In the genomic region with DNA sequence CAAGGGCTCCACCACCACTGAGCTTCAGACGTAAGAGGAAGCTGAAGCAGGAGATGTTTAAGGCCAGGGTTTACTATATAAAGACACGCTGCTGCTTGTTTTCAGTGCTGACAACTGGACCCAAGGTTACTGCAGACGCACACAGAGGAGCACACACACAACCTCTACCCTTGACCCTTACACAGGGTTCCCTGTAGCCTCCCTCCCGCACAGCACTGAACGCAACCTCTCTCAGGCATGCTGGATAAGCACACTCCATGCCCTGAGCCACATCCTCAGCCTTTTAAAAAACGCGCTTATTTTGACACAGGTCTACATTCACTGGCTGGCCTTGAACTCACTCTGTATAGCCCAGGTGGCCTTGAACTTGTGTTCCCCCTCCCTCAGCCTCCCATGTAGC, we compare ENCODE assay signal across 22 mouse cellular contexts. TPM values are rescaled to one million over a fixed set of nuclear protein-coding genes. Genes with fewer than 3 reads are reported as not detected.
A peak's percentile ranks its signal among the peaks of the same experiment; 100 is the strongest.
DNase-seq lines count a peak whose midpoint lies in the region; ATAC-seq lines count a peak whose summit lies in the region.
"Had no signal": no experiment of that assay in that cellular context is flagged by ENCODE, and none has a peak within 500 bp of the region (broad histone marks: within the 10 kb centered on the region; RNA-seq: fewer than 3 reads in every experiment).

No protein-coding gene starts in this region.

- no peak overlapping the region for H3K4me3 ChIP-seq in liver, embryonic 11.5 days (ENCODE audit: low read depth, low read length)
- no peak overlapping the region for H3K4me3 ChIP-seq in liver, embryonic 16.5 days (ENCODE audit: low read depth, low read length)
- H3K4me3 ChIP-seq in kidney, embryonic 16.5 days (ENCODE audit: low read length): no peak overlapping the region
- H3K4me3 ChIP-seq: embryonic facial prominence, embryonic 13.5 days; forebrain, embryonic 12.5 days; heart, adult 2 months; heart, embryonic 12.5 days; hindbrain, embryonic 10.5 days had no signal

- no peak overlapping the region for H3K4me2 ChIP-seq in liver, embryonic 11.5 days
- H3K4me2 ChIP-seq in liver, embryonic 16.5 days (ENCODE audit: low read depth, low read length): no peak overlapping the region
- no peak overlapping the region for H3K4me2 ChIP-seq in kidney, embryonic 16.5 days (replicated peaks; ENCODE audit: low read depth, low read length)
- H3K4me2 ChIP-seq: embryonic facial prominence, embryonic 13.5 days; forebrain, embryonic 12.5 days; heart, embryonic 12.5 days; hindbrain, embryonic 14.5 days had no signal

- peak; percentile 73 to 82 for DNase-seq in adrenal gland, adult (ENCODE audit: inconsistent age in 2 of 2, low spot score in 1 of 2)
- no peak for DNase-seq in adrenal gland, adult 18-20 months (ENCODE audit: low spot score in 2 of 2)
- DNase-seq in liver, embryonic 11.5 days (ENCODE audit: low spot score): no peak
- DNase-seq in liver: no peak
- peak; percentile 42 for DNase-seq in adrenal gland, postnatal 10 days
- DNase-seq in embryo, embryonic 11 days: no peak
- DNase-seq: B cell, adult 2 months; cerebellum, adult 11-12 months; cerebellum, adult 9-10 months; cerebellum, postnatal 25 days; gastrocnemius, postnatal 10 days; heart, adult 2 months had no signal

- no peak for ATAC-seq in liver, embryonic 11.5 days (replicated peaks; ENCODE audit: low FRiP score)
- ATAC-seq in liver, embryonic 16.5 days (ENCODE audit: low read depth): peak; percentile 62; the same call in 1 of the 2 replicates
- ATAC-seq in kidney, embryonic 16.5 days (ENCODE audit: low FRiP score, low TSS enrichment): no peak
- ATAC-seq: CD4-positive, CD25-positive, alpha-beta regulatory T cell, adult 4 months; forebrain, embryonic 16.5 days had no signal

- no peaks in the 10 kb centered on the region for H3K36me3 ChIP-seq in liver, embryonic 11.5 days (ENCODE audit: control insufficient read depth, insufficient read depth, low read length)
- no peaks in the 10 kb centered on the region for H3K36me3 ChIP-seq in liver, embryonic 16.5 days (ENCODE audit: control insufficient read depth, insufficient read depth)
- H3K36me3 ChIP-seq in kidney, embryonic 16.5 days (ENCODE audit: insufficient read depth, low read length): no peaks in the 10 kb centered on the region
- H3K36me3 ChIP-seq: embryonic facial prominence, embryonic 13.5 days; forebrain, embryonic 12.5 days; G1E; heart, embryonic 12.5 days; hindbrain, embryonic 10.5 days had no signal

- no peaks in the 10 kb centered on the region for H3K9me3 ChIP-seq in liver, embryonic 11.5 days (ENCODE audit: control insufficient read depth, low read length)
- no peaks in the 10 kb centered on the region for H3K9me3 ChIP-seq in liver, embryonic 16.5 days (replicated peaks; ENCODE audit: control insufficient read depth, low read length)
- no peaks in the 10 kb centered on the region for H3K9me3 ChIP-seq in kidney, embryonic 16.5 days (ENCODE audit: low read length)
- H3K9me3 ChIP-seq: embryonic facial prominence, embryonic 13.5 days; forebrain, embryonic 12.5 days; G1E; heart, embryonic 12.5 days; hindbrain, embryonic 10.5 days had no signal

- WGBS in liver, embryonic 11.5 days: 69% methylated on average over 7 of the region's 7 CpGs
- WGBS in liver, embryonic 16.5 days (ENCODE audit: insufficient replicate concordance): 56% methylated on average over 7 of the region's 7 CpGs
- WGBS in kidney, embryonic 16.5 days: 82% methylated on average over 7 of the region's 7 CpGs

- H3K9ac ChIP-seq in liver, embryonic 11.5 days (ENCODE audit: low read depth, low read length): no peak overlapping the region
- H3K9ac ChIP-seq in liver, embryonic 16.5 days (ENCODE audit: low read depth, low read length): no peak overlapping the region
- H3K9ac ChIP-seq in kidney, embryonic 16.5 days (replicated peaks; ENCODE audit: low read length): no peak overlapping the region
- H3K9ac ChIP-seq: embryonic facial prominence, embryonic 13.5 days; forebrain, embryonic 12.5 days; heart, embryonic 12.5 days; hindbrain, embryonic 14.5 days had no signal

- peaks cover 2% of the 10 kb centered on the region for H3K27me3 ChIP-seq in liver, embryonic 11.5 days (replicated peaks; ENCODE audit: control insufficient read depth, insufficient read depth, low read length)
- H3K27me3 ChIP-seq in liver, embryonic 16.5 days (ENCODE audit: control insufficient read depth, insufficient read depth, low read depth, low read length): peaks cover under 1% of the 10 kb centered on the region; the same call in 1 of the 2 replicates
- no peaks in the 10 kb centered on the region; the same call in 1 of the 2 replicates for H3K27me3 ChIP-seq in kidney, embryonic 16.5 days (ENCODE audit: insufficient read depth, low read length)
- H3K27me3 ChIP-seq: heart, embryonic 12.5 days had no signal

- peaks cover 5% of the 10 kb centered on the region for H3K4me1 ChIP-seq in liver, embryonic 11.5 days (replicated peaks; ENCODE audit: control insufficient read depth, insufficient read depth, low read length)
- no peaks in the 10 kb centered on the region; the same call in none of the 2 replicates for H3K4me1 ChIP-seq in liver, embryonic 16.5 days (ENCODE audit: control insufficient read depth, low read depth, low read length)
- H3K4me1 ChIP-seq in kidney, embryonic 16.5 days (ENCODE audit: insufficient read depth, low read length): 0 out of 2 replicates have a peak, but pooled peaks cover 5% of the 10 kb centered on the region
- H3K4me1 ChIP-seq: forebrain, embryonic 12.5 days had no signal

- peak overlapping the region; percentile 32; the same call in 1 of the 2 replicates for H3K27ac ChIP-seq in liver, embryonic 11.5 days (ENCODE audit: low read depth, low read length)
- no peak overlapping the region for H3K27ac ChIP-seq in liver, embryonic 16.5 days (ENCODE audit: low read length)
- H3K27ac ChIP-seq in kidney, embryonic 16.5 days (ENCODE audit: low read length): no peak overlapping the region
- H3K27ac ChIP-seq: embryonic facial prominence, embryonic 13.5 days; forebrain, embryonic 12.5 days; heart, adult 2 months; hindbrain, embryonic 10.5 days; hindbrain, embryonic 14.5 days had no signal

RNA-seq across cellular contexts. Expression of a gene that starts 7.0 kb away (rescaled TPM):
- total RNA-seq in adrenal gland, adult 18-20 months (2021): 10 to 100 TPM; 14.0 to 21.6 TPM
- 8.9 and 10.3 TPM in 2 replicates for polyA plus RNA-seq in liver, embryonic 11.5 days (2014; fragmentation: Nextera tagmentation; extraction: Ambion mirVana)
- 1 to 10 TPM; 7.9 to 9.8 TPM for total RNA-seq in adrenal gland, postnatal 10 days (2021)
- polyA plus RNA-seq in liver, embryonic 16.5 days (2015; fragmentation: Nextera tagmentation; extraction: Ambion mirVana): 7.1 and 10.2 TPM in 2 replicates
- polyA plus RNA-seq in kidney, embryonic 16.5 days (2015; fragmentation: Nextera tagmentation; extraction: Ambion mirVana): 14.1 TPM in 2 replicates
- polyA plus RNA-seq: G1E had no signal

Comparison
In these comparisons a context has a peak if more than half of its experiments do, and no peak if none do; other contexts are left out.
1. DNase-seq: peak in adrenal gland, adult (2 of 2) and adrenal gland, postnatal 10 days (single experiment); none in adrenal gland, adult 18-20 months (0 of 2), liver, embryonic 11.5 days (single experiment), liver (single experiment) and embryo, embryonic 11 days (single experiment).